Mouse (Mus musculus): ENCODE results near the gene Tulp1. TPM values are rescaled to one million over a fixed set of nuclear protein-coding genes. Genes with fewer than 3 reads are reported as not detected.

The Tulp1 gene
- polyA plus RNA-seq, 1 experiment = 0.25 TPM

DNA sequence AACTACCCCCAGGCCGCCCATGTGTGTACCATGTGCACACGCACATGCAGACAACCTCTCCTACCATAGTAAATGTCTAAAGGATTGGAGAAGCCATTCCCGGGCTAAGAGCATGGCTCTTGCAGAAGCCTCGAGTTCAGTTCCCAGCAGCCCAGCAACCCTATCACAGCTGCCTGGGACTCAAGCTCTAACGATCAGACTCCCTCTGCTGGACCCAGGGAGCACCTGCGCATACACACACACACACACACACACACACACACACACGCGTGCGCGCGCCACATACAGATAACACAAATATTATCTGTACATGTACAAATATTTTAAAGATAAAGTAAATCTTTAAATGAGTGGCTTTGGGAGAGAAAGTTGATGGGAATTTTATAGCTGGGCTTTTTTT is 39.3 kb upstream of the Tulp1 start:
- Histone ChIP-seq H3K4me1 (ENCODE audit: control insufficient read depth, insufficient read depth, insufficient read length) (peaks cover 6% of the 10 kb centered on the region; the same call in 1 of the 2 replicates), H3K4me3 (ENCODE audit: extremely low read depth, insufficient read depth, insufficient read length) (no peak overlapping the region), H3K27ac (ENCODE audit: insufficient read depth, low read length) (no peak overlapping the region), H3K36me3 (ENCODE audit: control insufficient read depth, insufficient read depth, low read length) (peaks cover 10% of the 10 kb centered on the region), H3K27me3 (ENCODE audit: control insufficient read depth, insufficient read depth, low read length) (no peaks in the 10 kb centered on the region)
- TF ChIP-seq POLR2A (IDR thresholded peaks at IDR 0.05; ENCODE audit: low read depth, low read length) (no peak), CTCF (IDR thresholded peaks at IDR 0.05; ENCODE audit: extremely low read depth, insufficient read depth, insufficient read length, insufficient replicate concordance) (no peak)
- no peak for DNase-seq (ENCODE audit: low read depth in 1 of 2, low spot score in 2 of 2)
- 98% methylated on average over 11 of the region's 11 CpGs for WGBS

DNA sequence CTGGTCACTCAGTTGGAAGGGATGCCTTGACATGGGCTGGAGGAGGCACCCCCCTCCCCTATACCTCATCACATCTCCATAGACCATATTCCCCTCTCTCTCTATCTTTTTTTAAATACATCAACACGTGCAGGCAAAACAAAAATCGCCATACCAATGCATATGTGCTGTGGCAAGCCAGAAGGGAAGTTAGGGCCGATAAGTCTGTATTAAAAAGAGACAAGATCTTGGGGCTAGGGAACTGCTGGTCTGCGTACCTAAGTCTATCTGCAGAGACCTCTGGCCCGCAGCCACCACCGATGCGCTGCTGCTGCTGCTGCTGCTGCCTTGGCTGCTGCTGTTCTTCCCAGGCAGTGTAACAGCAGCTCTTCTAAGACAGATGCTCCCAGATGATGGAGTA is 30.0 kb upstream of the Tulp1 start:
- Histone ChIP-seq H3K27ac (ENCODE audit: insufficient read depth, low read length) (no peak overlapping the region), H3K4me1 (ENCODE audit: control insufficient read depth, insufficient read depth, insufficient read length) (no peaks in the 10 kb centered on the region), H3K36me3 (ENCODE audit: control insufficient read depth, insufficient read depth, low read length) (0 out of 2 replicates have a peak, but pooled peaks cover 2% of the 10 kb centered on the region), H3K27me3 (ENCODE audit: control insufficient read depth, insufficient read depth, low read length) (no peaks in the 10 kb centered on the region), H3K4me3 (ENCODE audit: extremely low read depth, insufficient read depth, insufficient read length) (no peak overlapping the region)
- no peak for DNase-seq (ENCODE audit: low read depth in 1 of 2, low spot score in 2 of 2)
- WGBS = 75% methylated on average over 7 of the region's 7 CpGs
- TF ChIP-seq CTCF (IDR thresholded peaks at IDR 0.05; ENCODE audit: extremely low read depth, insufficient read depth, insufficient read length, insufficient replicate concordance) (no peak), POLR2A (IDR thresholded peaks at IDR 0.05; ENCODE audit: low read depth, low read length) (no peak)

DNA sequence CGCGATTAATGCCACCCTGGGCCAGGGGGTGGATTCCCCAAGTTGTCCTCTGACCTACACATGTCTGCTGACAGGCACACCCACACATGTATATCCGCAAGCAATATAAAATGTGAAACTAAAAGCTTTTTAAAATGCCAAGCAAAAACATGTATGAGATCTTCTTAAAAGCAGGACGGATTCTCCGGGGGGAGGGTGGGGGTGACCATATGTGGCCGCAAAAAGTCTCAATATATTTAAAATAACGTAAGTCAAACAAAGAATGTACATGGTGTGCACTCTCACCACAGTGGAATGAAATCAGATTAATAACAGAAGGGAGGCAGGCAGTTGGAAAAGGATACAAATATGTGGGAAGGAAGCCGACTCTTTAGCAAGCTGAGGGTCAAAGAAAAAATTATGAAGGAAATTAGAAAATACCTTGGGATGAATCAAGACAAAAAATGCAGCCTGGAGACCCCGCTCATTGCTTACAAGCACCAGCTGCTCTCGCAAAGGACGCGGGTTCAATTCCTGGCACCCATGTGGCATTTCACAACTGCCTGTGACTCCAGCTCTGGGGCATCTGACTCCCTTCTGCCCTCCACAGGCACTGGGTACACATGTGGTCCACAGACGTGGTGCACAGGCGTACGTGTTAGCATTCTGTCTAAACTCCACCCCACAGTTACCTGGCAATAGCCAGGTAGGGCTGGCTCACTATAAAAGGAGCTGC is 29.2 kb upstream of the Tulp1 start:
- H3K36me3 ChIP-seq (ENCODE audit: control insufficient read depth, insufficient read depth, low read length) = 0 out of 2 replicates have a peak, but pooled peaks cover 2% of the 10 kb centered on the region
- no peaks in the 10 kb centered on the region for H3K4me1 ChIP-seq (ENCODE audit: control insufficient read depth, insufficient read depth, insufficient read length)
- no peak overlapping the region for H3K4me3 ChIP-seq (ENCODE audit: extremely low read depth, insufficient read depth, insufficient read length)
- no peaks in the 10 kb centered on the region for H3K27me3 ChIP-seq (ENCODE audit: control insufficient read depth, insufficient read depth, low read length)
- DNase-seq (ENCODE audit: low read depth in 1 of 2, low spot score in 2 of 2) = no peak
- H3K27ac ChIP-seq (ENCODE audit: insufficient read depth, low read length) = no peak overlapping the region
- 88% methylated on average over 15 of the region's 15 CpGs for WGBS
- no peak for TF ChIP-seq POLR2A (IDR thresholded peaks at IDR 0.05; ENCODE audit: low read depth, low read length)
- no peak for TF ChIP-seq CTCF (IDR thresholded peaks at IDR 0.05; ENCODE audit: extremely low read depth, insufficient read depth, insufficient read length, insufficient replicate concordance)

DNA sequence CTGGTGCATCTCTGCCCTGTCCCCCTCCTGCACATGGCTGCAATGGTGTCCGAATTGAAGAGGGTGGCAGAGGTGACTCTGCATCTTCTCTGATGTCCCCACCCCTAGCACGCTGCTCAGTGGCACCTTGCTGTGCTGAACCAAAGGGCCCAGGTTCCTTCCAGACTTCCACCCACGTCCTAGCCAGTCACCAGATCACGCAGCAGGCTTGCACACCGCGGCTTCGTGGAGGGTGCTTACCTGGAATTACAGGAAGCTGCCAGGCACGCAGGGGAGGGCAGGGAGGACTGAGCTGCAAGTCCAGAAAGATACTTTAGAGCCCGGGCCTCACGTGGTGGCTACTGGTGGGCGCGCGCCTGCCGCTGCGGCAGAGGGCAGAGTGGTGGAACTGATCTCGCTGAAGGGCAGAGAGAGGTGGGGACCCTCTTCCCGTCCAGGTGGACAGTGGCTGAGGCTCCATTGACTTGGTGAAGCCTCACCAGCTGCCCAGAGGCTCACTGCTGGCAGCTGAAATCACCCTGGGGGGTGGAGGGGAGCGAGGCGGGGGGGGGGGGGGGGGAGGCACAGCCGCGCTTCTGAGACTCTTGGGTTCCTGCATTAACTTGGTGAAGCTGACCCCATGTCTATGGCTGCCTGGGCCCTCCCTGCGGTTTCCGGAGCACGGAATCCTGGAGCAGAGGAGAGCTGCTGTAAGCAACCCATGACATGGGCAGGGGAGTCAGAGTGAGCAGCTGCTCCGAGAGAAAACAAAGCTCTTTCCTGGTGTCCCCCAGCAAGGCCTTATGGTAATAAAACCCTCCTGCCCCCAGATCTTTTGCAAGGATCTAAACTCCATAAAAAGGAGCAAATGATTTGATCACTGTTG is 26.8 kb upstream of the Tulp1 start:
- TF ChIP-seq CTCF (IDR thresholded peaks at IDR 0.05; ENCODE audit: extremely low read depth, insufficient read depth, insufficient read length, insufficient replicate concordance) = no peak
- no peak for TF ChIP-seq POLR2A (IDR thresholded peaks at IDR 0.05; ENCODE audit: low read depth, low read length)
- no peaks in the 10 kb centered on the region for H3K36me3 ChIP-seq (ENCODE audit: control insufficient read depth, insufficient read depth, low read length)
- DNase-seq (ENCODE audit: low read depth in 1 of 2, low spot score in 2 of 2) = no peak
- no peaks in the 10 kb centered on the region for H3K4me1 ChIP-seq (ENCODE audit: control insufficient read depth, insufficient read depth, insufficient read length)
- no peak overlapping the region for H3K27ac ChIP-seq (ENCODE audit: insufficient read depth, low read length)
- WGBS = 8% methylated on average over 23 of the region's 25 CpGs
- H3K4me3 ChIP-seq (ENCODE audit: extremely low read depth, insufficient read depth, insufficient read length) = no peak overlapping the region
- no peaks in the 10 kb centered on the region for H3K27me3 ChIP-seq (ENCODE audit: control insufficient read depth, insufficient read depth, low read length)

DNA sequence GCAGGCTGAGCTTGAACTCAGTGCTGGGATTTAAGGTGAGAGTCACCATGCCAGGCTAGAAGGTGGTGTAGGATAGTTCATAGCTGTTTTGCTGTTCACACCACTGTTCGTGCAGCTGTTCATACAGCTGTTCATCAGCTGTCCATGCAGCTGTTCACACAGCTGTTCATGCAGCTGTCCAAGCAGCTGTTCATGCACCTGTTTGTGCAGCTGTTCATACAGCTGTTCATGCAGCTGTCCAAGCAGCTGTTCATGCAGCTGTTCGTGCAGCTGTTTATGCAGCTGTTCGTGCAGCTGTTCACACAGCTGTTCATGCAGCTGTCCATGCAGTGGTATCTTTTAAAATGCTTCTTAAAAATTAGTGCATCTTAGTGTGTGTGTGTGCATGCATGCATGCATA is 23.5 kb upstream of the Tulp1 start:
- Histone ChIP-seq H3K27ac (ENCODE audit: insufficient read depth, low read length) (no peak overlapping the region), H3K4me1 (ENCODE audit: control insufficient read depth, insufficient read depth, insufficient read length) (no peaks in the 10 kb centered on the region), H3K27me3 (ENCODE audit: control insufficient read depth, insufficient read depth, low read length) (no peaks in the 10 kb centered on the region), H3K36me3 (ENCODE audit: control insufficient read depth, insufficient read depth, low read length) (no peaks in the 10 kb centered on the region), H3K4me3 (ENCODE audit: extremely low read depth, insufficient read depth, insufficient read length) (no peak overlapping the region)
- TF ChIP-seq POLR2A (IDR thresholded peaks at IDR 0.05; ENCODE audit: low read depth, low read length) (no peak), CTCF (IDR thresholded peaks at IDR 0.05; ENCODE audit: extremely low read depth, insufficient read depth, insufficient read length, insufficient replicate concordance) (no peak)
- no peak for DNase-seq (ENCODE audit: low read depth in 1 of 2, low spot score in 2 of 2)
- 90% methylated on average over 3 of the region's 3 CpGs for WGBS

DNA sequence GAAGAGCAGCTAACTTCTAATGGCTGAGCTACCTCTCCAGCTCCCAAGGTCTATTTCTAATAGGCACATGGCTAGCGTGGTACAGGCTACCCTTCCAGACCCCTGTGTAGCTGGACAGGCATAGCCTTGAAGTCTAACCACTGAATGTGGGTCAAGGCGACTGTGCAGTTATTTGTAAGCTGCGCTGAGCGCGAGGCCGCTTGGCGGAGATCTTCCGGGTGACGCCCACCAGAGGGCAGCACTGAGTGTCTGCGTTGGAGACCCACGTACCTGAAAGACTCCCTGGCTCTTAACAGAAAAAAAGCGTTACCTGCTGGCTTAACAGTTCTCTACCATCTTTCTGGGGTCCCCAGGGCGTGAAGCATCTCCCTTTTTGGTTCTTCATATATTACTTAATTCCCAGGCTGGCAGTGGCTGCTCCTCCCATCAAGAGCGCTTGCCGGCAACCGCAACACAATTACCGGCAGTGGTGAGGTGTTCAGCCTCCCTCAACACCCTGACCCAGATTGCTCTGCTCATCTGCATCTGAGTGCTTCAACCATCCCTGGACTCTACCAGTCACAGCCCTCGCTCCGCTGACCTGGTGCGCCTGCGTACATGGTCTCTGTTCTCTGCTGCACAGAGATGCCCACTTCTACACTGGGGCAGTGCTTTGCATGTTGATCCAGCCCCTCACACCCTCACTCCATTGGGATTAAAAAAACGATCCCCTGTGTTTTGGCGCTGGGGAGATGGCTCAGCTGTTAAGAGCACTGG is 21.3 kb upstream of the Tulp1 start:
- Histone ChIP-seq H3K4me3 (ENCODE audit: extremely low read depth, insufficient read depth, insufficient read length) (no peak overlapping the region), H3K27ac (ENCODE audit: insufficient read depth, low read length) (no peak overlapping the region), H3K4me1 (ENCODE audit: control insufficient read depth, insufficient read depth, insufficient read length) (no peaks in the 10 kb centered on the region), H3K36me3 (ENCODE audit: control insufficient read depth, insufficient read depth, low read length) (no peaks in the 10 kb centered on the region), H3K27me3 (ENCODE audit: control insufficient read depth, insufficient read depth, low read length) (no peaks in the 10 kb centered on the region)
- DNase-seq (ENCODE audit: low read depth in 1 of 2, low spot score in 2 of 2) = peak; percentile 40 to 72
- 19% methylated on average over 23 of the region's 23 CpGs for WGBS
- TF ChIP-seq POLR2A (IDR thresholded peaks at IDR 0.05; ENCODE audit: low read depth, low read length) (no peak), CTCF (IDR thresholded peaks at IDR 0.05; ENCODE audit: extremely low read depth, insufficient read depth, insufficient read length, insufficient replicate concordance) (peak; percentile 90)
